Comparison of ENCODE assay signal across 26 mouse cellular contexts in genomic region chr14:33914206-33914605, GRCm38 (mm10). TPM values are rescaled to one million over a fixed set of nuclear protein-coding genes. Genes with fewer than 3 reads are reported as not detected.
"Had no signal": no experiment of that assay in that cellular context is flagged by ENCODE, and none has a peak within 500 bp of the region (broad histone marks: within the 10 kb centered on the region; RNA-seq: fewer than 3 reads in every experiment).

No protein-coding gene starts in this region.

- H3K4me1 ChIP-seq: heart, embryonic 13.5 days; heart, embryonic 15.5 days; kidney, embryonic 15.5 days had no signal

- H3K27ac ChIP-seq: heart, embryonic 13.5 days; heart, embryonic 15.5 days; hindbrain, embryonic 10.5 days; hindbrain, embryonic 12.5 days; hindbrain, embryonic 13.5 days; hindbrain, embryonic 14.5 days; hindbrain, embryonic 15.5 days; hindbrain, postnatal 0 days; kidney, embryonic 15.5 days; kidney, postnatal 0 days; layer of hippocampus, adult 2 months; left cerebral cortex, adult 2 months had no signal

- H3K4me2 ChIP-seq: heart, embryonic 13.5 days; heart, embryonic 15.5 days; hindbrain, embryonic 12.5 days; hindbrain, embryonic 13.5 days; hindbrain, embryonic 14.5 days; hindbrain, embryonic 15.5 days; intestine, embryonic 15.5 days; kidney, embryonic 15.5 days had no signal

- H3K4me3 ChIP-seq: heart, embryonic 13.5 days; heart, embryonic 15.5 days; hindbrain, embryonic 10.5 days; hindbrain, embryonic 12.5 days; hindbrain, embryonic 13.5 days; hindbrain, embryonic 15.5 days; intestine, embryonic 15.5 days; kidney, embryonic 15.5 days; layer of hippocampus, adult 2 months; left cerebral cortex, adult 2 months had no signal

- ATAC-seq: hindbrain, embryonic 16.5 days; hindbrain, postnatal 0 days; inflammation-experienced regulatory T-cells, adult 6 months; intestine, embryonic 15.5 days; intestine, embryonic 16.5 days had no signal

- H3K9me3 ChIP-seq: heart, embryonic 13.5 days; heart, embryonic 15.5 days; hindbrain, embryonic 10.5 days; hindbrain, embryonic 12.5 days; hindbrain, embryonic 13.5 days; hindbrain, embryonic 15.5 days; intestine, embryonic 15.5 days; kidney, embryonic 15.5 days had no signal

- DNase-seq: layer of hippocampus, postnatal 36 days had no signal

- H3K9ac ChIP-seq: heart, embryonic 13.5 days; heart, embryonic 15.5 days; hindbrain, embryonic 12.5 days; hindbrain, embryonic 13.5 days; hindbrain, embryonic 14.5 days; hindbrain, embryonic 15.5 days; intestine, embryonic 15.5 days; kidney, embryonic 15.5 days had no signal

- H3K36me3 ChIP-seq: heart, embryonic 13.5 days; heart, embryonic 15.5 days; hindbrain, embryonic 10.5 days; hindbrain, embryonic 12.5 days; hindbrain, embryonic 13.5 days; hindbrain, embryonic 15.5 days; intestine, embryonic 15.5 days; kidney, embryonic 15.5 days had no signal

- H3K27me3 ChIP-seq: intestine, embryonic 15.5 days had no signal

RNA-seq across cellular contexts. Expression of gene Gdf10, which starts 9.2 kb away (rescaled TPM):
- polyA plus RNA-seq: inflammation-experienced regulatory T-cells, adult 6 months had no signal

RNA-seq across cellular contexts. Expression of gene Gdf2, which starts 26.6 kb away (rescaled TPM):
- polyA plus RNA-seq: heart, embryonic 14.5 days; hindbrain, embryonic 10.5 days; hindbrain, embryonic 11.5 days; hindbrain, embryonic 13.5 days; inflammation-experienced regulatory T-cells, adult 6 months; intestine, postnatal 0 days; kidney, adult 2 months; kidney, embryonic 14.5 days; kidney, embryonic 16.5 days; kidney, postnatal 0 days; large intestine, adult 2 months had no signal

RNA-seq across cellular contexts. Expression of gene Rbp3, which starts 39.6 kb away (rescaled TPM):
- polyA plus RNA-seq: heart, embryonic 14.5 days; heart, postnatal 0 days; hindbrain, embryonic 10.5 days; hindbrain, embryonic 11.5 days; hindbrain, embryonic 12.5 days; hindbrain, embryonic 13.5 days; hindbrain, embryonic 14.5 days; inflammation-experienced regulatory T-cells, adult 6 months; intestine, embryonic 14.5 days; intestine, embryonic 15.5 days; intestine, embryonic 16.5 days; intestine, postnatal 0 days; kidney, adult 2 months; kidney, embryonic 14.5 days; kidney, embryonic 15.5 days; kidney, embryonic 16.5 days; kidney, postnatal 0 days; large intestine, adult 2 months had no signal
